Mouse (Mus musculus) thymus, adult 2 months (tissue): ENCODE results near the gene Adamtsl3.

Experiments used
- CTCF ChIP-seq: fragments of 200-500 bp; IDR thresholded peaks from 2 replicates; pipeline ENCODE4 v1.5.1; 2012; ENCODE audit warnings: mild to moderate bottlenecking, control low read depth, low read length, moderate library complexity, borderline replicate concordance; ENCODE audit not compliant: control insufficient read depth, poor library complexity, insufficient read depth; ENCODE audit errors: extremely low read depth
- POLR2A ChIP-seq: fragments of 200-500 bp; IDR thresholded peaks from 2 replicates; pipeline ENCODE4 v1.6.1; 2012; ENCODE audit warnings: mild to moderate bottlenecking, low read length, control low read depth, moderate library complexity; ENCODE audit not compliant: control insufficient read depth, poor library complexity, insufficient read depth; ENCODE audit errors: extremely low read depth

DNA sequence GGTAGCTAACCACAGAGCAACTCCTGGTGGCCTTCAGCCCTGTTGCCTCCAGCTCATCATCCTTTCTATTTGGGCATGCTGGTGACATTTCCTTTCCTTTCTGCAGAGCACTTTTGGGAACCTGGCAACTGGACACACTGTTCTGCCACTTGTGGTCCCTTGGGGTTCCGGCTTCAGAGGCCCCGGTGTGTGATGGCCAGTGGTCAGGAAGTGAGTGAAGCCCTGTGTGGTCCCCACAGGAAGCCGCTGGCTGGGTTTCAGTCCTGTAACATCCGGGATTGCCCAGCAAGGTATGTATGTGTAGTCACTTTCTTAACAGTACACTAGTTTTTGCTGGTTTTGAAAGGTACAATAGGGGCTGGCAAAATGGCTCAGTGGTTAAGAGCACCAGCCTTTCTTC, 266.5 kb downstream of the Adamtsl3 start:
- TF ChIP-seq CTCF (no peak), POLR2A (no peak)
